Comparison of ENCODE assay signal across 24 mouse cellular contexts in genomic region chr15:83784772-83785171, GRCm38 (mm10). TPM values are rescaled to one million over a fixed set of nuclear protein-coding genes. Genes with fewer than 3 reads are reported as not detected.
DNase-seq lines count a peak whose midpoint lies in the region; ATAC-seq and TF ChIP-seq lines count a peak whose summit lies in the region.
"Had no signal": no experiment of that assay in that cellular context is flagged by ENCODE, and none has a peak within 500 bp of the region (broad histone marks: within the 10 kb centered on the region; RNA-seq: fewer than 3 reads in every experiment).

No protein-coding gene starts in this region.

- H3K4me3 ChIP-seq in layer of hippocampus, adult 2 months = no peak overlapping the region; the same call in 1 of the 2 replicates
- peak overlapping the region; percentile 13 for H3K4me3 ChIP-seq in forebrain, postnatal 0 days (ENCODE audit: low read depth, low read length)
- H3K4me3 ChIP-seq in liver, embryonic 11.5 days (ENCODE audit: low read depth, low read length) = no peak overlapping the region
- H3K4me3 ChIP-seq: heart, embryonic 10.5 days; hindbrain, embryonic 10.5 days; liver, embryonic 12.5 days; lung, embryonic 15.5 days; midbrain, embryonic 12.5 days; neural tube, embryonic 12.5 days had no signal

- peaks cover 35% of the 10 kb centered on the region for H3K4me1 ChIP-seq in forebrain, postnatal 0 days (ENCODE audit: insufficient read depth)
- no peaks in the 10 kb centered on the region for H3K4me1 ChIP-seq in liver, embryonic 11.5 days (replicated peaks; ENCODE audit: control insufficient read depth, insufficient read depth, low read length)
- H3K4me1 ChIP-seq: liver, embryonic 12.5 days had no signal

- H3K9ac ChIP-seq in forebrain, postnatal 0 days = peak overlapping the region; percentile 81
- H3K9ac ChIP-seq in liver, embryonic 11.5 days (ENCODE audit: low read depth, low read length) = no peak overlapping the region
- H3K9ac ChIP-seq: liver, embryonic 12.5 days; lung, embryonic 15.5 days; midbrain, embryonic 12.5 days; neural tube, embryonic 12.5 days had no signal

- WGBS in forebrain, postnatal 0 days = 34% methylated on average over 9 of the region's 9 CpGs
- WGBS in liver, embryonic 11.5 days = 78% methylated on average over 9 of the region's 9 CpGs

- DNase-seq in layer of hippocampus, adult 2 months (ENCODE audit: low spot score in 2 of 2) = peak; percentile 48 to 61
- no peak for DNase-seq in layer of hippocampus, postnatal 14 days (ENCODE audit: low spot score in 2 of 2)
- DNase-seq in forebrain, postnatal 0 days = peak; percentile 80
- peak; percentile 68 to 91 for DNase-seq in left cerebral cortex, postnatal 25 days (ENCODE audit: low spot score in 2 of 2)
- peak; percentile 54 to 71 for DNase-seq in right cerebral cortex, postnatal 36 days (ENCODE audit: low spot score in 2 of 2)
- no peak for DNase-seq in ovary, postnatal 36 days (ENCODE audit: low spot score)
- DNase-seq in liver, embryonic 11.5 days (ENCODE audit: low spot score) = no peak
- DNase-seq in adrenal gland, postnatal 36 days = no peak
- DNase-seq: B cell, adult 2 months; cerebellum, adult 9-10 months; kidney, adult 11 months; kidney, postnatal 10 days; lung, postnatal 4 days; thymus, postnatal 14 days had no signal

- peak overlapping the region; percentile 75 for H3K4me2 ChIP-seq in forebrain, postnatal 0 days (ENCODE audit: low read depth)
- H3K4me2 ChIP-seq in liver, embryonic 11.5 days = no peak overlapping the region
- H3K4me2 ChIP-seq: liver, embryonic 12.5 days; lung, embryonic 15.5 days; midbrain, embryonic 12.5 days; neural tube, embryonic 12.5 days had no signal

- intact Hi-C loops in left cerebral cortex, postnatal 25 days (cut with DNase I) = loop anchor here (5.0 kb wide), 1 partner anchor 108 kb away; no protein-coding TSS in a partner anchor

- H3K27ac ChIP-seq in layer of hippocampus, adult 2 months = peak overlapping the region; percentile 82
- H3K27ac ChIP-seq in forebrain, postnatal 0 days (ENCODE audit: low read depth, low read length) = peak overlapping the region; percentile 93
- H3K27ac ChIP-seq in liver, embryonic 11.5 days (ENCODE audit: low read depth, low read length) = no peak overlapping the region
- H3K27ac ChIP-seq: heart, embryonic 10.5 days; hindbrain, embryonic 10.5 days; hindbrain, postnatal 0 days; liver, embryonic 12.5 days; lung, embryonic 15.5 days; midbrain, embryonic 12.5 days; neural tube, embryonic 12.5 days had no signal

- H3K27me3 ChIP-seq in forebrain, postnatal 0 days (ENCODE audit: insufficient read depth, low read length) = no peaks in the 10 kb centered on the region
- peaks cover 27% of the 10 kb centered on the region for H3K27me3 ChIP-seq in liver, embryonic 11.5 days (replicated peaks; ENCODE audit: control insufficient read depth, insufficient read depth, low read length)

- no peak for TF ChIP-seq CTCF in layer of hippocampus, adult 2 months (conservative IDR thresholded peaks at IDR 0.05)
- no peak for TF ChIP-seq CTCF in forebrain, postnatal 0 days (IDR thresholded peaks at IDR 0.05; ENCODE audit: low read depth)

- H3K9me3 ChIP-seq in forebrain, postnatal 0 days (ENCODE audit: low read length) = no peaks in the 10 kb centered on the region
- no peaks in the 10 kb centered on the region for H3K9me3 ChIP-seq in liver, embryonic 11.5 days (ENCODE audit: control insufficient read depth, low read length)
- H3K9me3 ChIP-seq: heart, embryonic 10.5 days; hindbrain, embryonic 10.5 days; liver, embryonic 12.5 days; lung, embryonic 15.5 days; midbrain, embryonic 12.5 days; neural tube, embryonic 12.5 days had no signal

- H3K36me3 ChIP-seq in forebrain, postnatal 0 days (ENCODE audit: insufficient read depth) = no peaks in the 10 kb centered on the region
- H3K36me3 ChIP-seq in liver, embryonic 11.5 days (ENCODE audit: control insufficient read depth, insufficient read depth, low read length) = no peaks in the 10 kb centered on the region
- H3K36me3 ChIP-seq: heart, embryonic 10.5 days; hindbrain, embryonic 10.5 days; liver, embryonic 12.5 days; lung, embryonic 15.5 days; midbrain, embryonic 12.5 days; neural tube, embryonic 12.5 days had no signal

- ATAC-seq in forebrain, postnatal 0 days = no peak
- ATAC-seq in liver, embryonic 11.5 days (replicated peaks; ENCODE audit: low FRiP score) = no peak
- ATAC-seq: hindbrain, postnatal 0 days; liver, embryonic 12.5 days had no signal

RNA-seq across cellular contexts. Expression of gene Mpped1, which starts 5.5 kb away (rescaled TPM):
- total RNA-seq in layer of hippocampus, adult 2 months (2021) = 100 to 1,000 TPM; 164 to 170 TPM
- 100 to 1,000 TPM; 127 to 142 TPM for total RNA-seq in layer of hippocampus, postnatal 14 days (2021)
- 352 and 534 TPM in 2 replicates for total RNA-seq in forebrain, postnatal 0 days (2014; rRNA removed)
- polyA plus RNA-seq in forebrain, postnatal 0 days (2015; fragmentation: Nextera tagmentation; extraction: Ambion mirVana) = 227 and 361 TPM in 2 replicates
- total RNA-seq in left cerebral cortex, postnatal 25 days (2021) = 100 to 1,000 TPM; 170 to 215 TPM
- polyA plus RNA-seq in liver, embryonic 11.5 days (2014; fragmentation: Nextera tagmentation; extraction: Ambion mirVana) = 0.18 and 0.29 TPM in 2 replicates
- total RNA-seq in adrenal gland, postnatal 36 days (2021) = not detected
- total RNA-seq: gastrocnemius, adult 18-20 months had no signal
- polyA plus RNA-seq: heart, postnatal 0 days; small intestine, adult 2 months had no signal

RNA-seq across cellular contexts. Expression of gene Scube1, which starts 60.0 kb away (rescaled TPM):
- total RNA-seq in layer of hippocampus, adult 2 months (2021) = 10 to 100 TPM; 20.4 to 20.9 TPM
- total RNA-seq in layer of hippocampus, postnatal 14 days (2021) = 10 to 100 TPM; 19.2 to 21.7 TPM
- total RNA-seq in forebrain, postnatal 0 days (2014; rRNA removed) = 28.1 and 33.5 TPM in 2 replicates
- 9.7 and 12.0 TPM in 2 replicates for polyA plus RNA-seq in forebrain, postnatal 0 days (2015; fragmentation: Nextera tagmentation; extraction: Ambion mirVana)
- total RNA-seq in left cerebral cortex, postnatal 25 days (2021) = 10 to 100 TPM; 82.1 to 84.7 TPM
- polyA plus RNA-seq in liver, embryonic 11.5 days (2014; fragmentation: Nextera tagmentation; extraction: Ambion mirVana) = 2.5 and 4.0 TPM in 2 replicates
- 1 to 10 TPM; 4.4 to 4.6 TPM for total RNA-seq in adrenal gland, postnatal 36 days (2021)

Comparison
In these comparisons a context has a peak if more than half of its experiments do, and no peak if none do; other contexts are left out.
1. DNase-seq: peak in layer of hippocampus, adult 2 months (2 of 2), forebrain, postnatal 0 days (single experiment), left cerebral cortex, postnatal 25 days (2 of 2) and right cerebral cortex, postnatal 36 days (2 of 2); none in layer of hippocampus, postnatal 14 days (0 of 2), ovary, postnatal 36 days (single experiment), liver, embryonic 11.5 days (single experiment) and adrenal gland, postnatal 36 days (0 of 2).
2. RNA of gene Mpped1, which starts 5.5 kb away (total RNA-seq): 352 to 534 TPM in forebrain, postnatal 0 days, 170 to 215 TPM in left cerebral cortex, postnatal 25 days, 164 to 170 TPM in layer of hippocampus, adult 2 months and 127 to 142 TPM in layer of hippocampus, postnatal 14 days; not detected in adrenal gland, postnatal 36 days; every median in the first group is over 100 times any median in the second.